Mouse (Mus musculus) thymus, adult 2 months (tissue): ENCODE data around the gene Arcn1.

Experiments
- CTCF ChIP-seq: fragments of 200-500 bp; IDR thresholded peaks from 2 replicates; pipeline ENCODE4 v1.5.1; 2012; ENCODE audit warnings: mild to moderate bottlenecking, control low read depth, low read length, moderate library complexity, borderline replicate concordance; ENCODE audit not compliant: control insufficient read depth, poor library complexity, insufficient read depth; ENCODE audit errors: extremely low read depth
- POLR2A ChIP-seq: fragments of 200-500 bp; IDR thresholded peaks from 2 replicates; pipeline ENCODE4 v1.6.1; 2012; ENCODE audit warnings: mild to moderate bottlenecking, low read length, control low read depth, moderate library complexity; ENCODE audit not compliant: control insufficient read depth, poor library complexity, insufficient read depth; ENCODE audit errors: extremely low read depth

GRCm38 (mm10) chr9:44748473-44748872 lies 19.2 kb downstream of the Arcn1 start:
- no peak for TF ChIP-seq CTCF
- TF ChIP-seq POLR2A, result no peak
